Mouse (Mus musculus) right cerebral cortex, postnatal 10 days (tissue): ENCODE data around the gene Cdkn1b.

Source experiments
- DNase-seq, 2 experiments: peaks; one replicate each; pipeline ENCODE4 v3.0.0; 2021; ENCODE audit warnings: low spot score in 2 of 2

The Cdkn1b gene

DNA sequence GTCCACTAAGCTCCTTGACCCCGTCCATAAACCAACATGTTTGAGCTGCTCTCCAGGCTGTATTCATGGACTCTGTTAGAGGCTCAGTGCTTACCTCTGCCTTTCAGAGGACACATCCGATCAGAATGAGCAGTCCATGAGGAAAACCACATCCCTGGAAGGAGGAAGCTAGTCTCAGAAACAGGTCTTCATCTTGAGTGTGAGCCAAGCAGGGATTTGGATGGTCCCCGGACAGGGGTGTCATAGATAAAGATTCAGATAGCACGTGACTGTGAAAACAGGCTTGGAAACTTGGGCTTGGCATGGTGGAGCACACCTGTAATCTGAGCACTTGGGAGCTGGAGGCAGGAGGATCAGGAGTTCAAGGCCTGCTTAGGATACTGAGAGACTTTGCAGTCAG is 9.7 kb downstream of the Cdkn1b start:
- no peak for DNase-seq

DNA sequence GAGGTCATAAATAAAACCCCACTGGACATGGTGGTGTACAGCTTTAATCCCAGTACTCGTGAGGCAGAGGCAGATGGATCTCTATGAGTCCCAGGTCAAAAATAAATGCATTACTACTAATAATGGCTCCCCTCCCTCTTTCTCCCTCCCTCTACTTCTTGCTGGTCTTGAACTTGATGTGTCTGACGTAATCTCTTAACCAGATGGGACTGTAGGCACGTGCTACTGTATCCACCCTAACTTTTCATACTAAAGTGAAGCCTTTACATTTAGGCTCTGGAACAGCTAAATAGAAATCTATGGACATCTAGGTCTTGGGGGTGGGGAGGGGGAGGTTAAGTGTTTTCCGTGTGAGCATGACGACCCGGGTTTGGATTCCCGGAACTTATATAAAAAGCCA is 10.2 kb downstream of the Cdkn1b start:
- no peak for DNase-seq

DNA sequence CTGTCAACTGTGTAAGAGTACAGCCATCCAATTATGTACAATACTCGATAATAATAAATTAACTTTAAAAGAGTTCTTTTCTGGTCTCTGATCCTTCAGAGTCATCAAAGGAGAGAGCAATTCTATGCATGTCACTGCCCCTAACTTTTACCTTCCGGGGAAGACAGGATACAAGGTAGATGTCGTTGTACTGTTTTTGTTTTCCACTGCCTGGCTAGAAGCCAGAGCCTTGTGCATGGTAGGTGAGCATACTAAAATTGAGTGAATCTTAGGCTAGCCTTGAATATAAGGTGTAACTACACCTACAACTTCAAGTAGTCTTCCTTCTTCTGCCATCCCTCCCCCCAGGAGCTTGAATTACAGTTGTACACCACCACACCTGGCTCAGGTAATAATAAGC is 10.9 kb downstream of the Cdkn1b start:
- DNase-seq: no peak

DNA sequence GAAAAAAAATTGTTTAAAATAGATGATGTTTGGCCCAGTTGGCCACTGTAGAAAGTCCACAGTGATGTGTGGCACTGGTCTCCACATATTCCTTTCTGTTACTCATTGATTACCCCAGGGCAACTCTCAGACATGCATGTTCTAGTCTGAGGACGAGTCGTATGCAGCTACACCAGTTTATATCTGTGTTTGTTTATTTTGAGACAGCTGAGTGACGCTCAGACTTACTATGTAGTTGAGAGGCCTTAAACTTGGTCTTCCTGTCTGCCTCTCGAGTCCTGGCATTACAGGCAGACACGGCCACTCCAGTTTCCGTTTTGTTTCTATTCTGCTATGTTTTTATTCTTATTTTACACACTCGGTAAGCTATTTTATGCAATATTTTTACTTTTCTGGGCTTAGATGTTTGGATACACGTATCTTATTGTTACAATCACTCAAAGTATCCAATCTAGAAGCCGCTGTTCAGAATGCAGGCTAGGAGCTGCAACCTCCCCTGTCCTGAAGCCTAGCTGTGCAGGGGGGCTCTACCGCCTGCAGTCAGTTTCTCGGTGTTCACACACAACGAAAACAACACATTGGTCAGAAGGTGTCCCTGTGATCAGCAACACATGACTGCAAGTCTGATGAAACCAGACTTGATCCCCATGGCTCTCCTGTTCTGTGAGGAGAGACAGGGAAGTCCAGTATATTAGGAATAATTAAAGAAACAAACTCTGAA is 12.4 kb downstream of the Cdkn1b start:
- DNase-seq: no peak

DNA sequence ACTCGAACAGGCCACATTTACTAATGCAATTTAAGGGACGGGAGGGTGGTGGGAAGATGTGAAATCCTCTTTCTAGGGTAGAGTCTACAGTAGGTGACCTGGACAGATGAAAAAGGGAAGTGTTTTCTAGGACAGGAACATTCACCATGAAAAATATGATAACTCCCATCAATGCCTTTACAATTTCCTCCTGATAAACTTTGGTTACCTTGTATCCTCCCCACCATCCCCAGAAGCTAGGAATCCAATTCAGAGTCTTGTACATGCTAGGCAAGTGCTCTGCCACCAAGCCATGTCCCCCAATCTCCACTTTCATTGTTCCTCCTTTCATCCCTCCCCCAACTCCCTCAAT is 13.0 kb downstream of the Cdkn1b start:
- DNase-seq: no peak

DNA sequence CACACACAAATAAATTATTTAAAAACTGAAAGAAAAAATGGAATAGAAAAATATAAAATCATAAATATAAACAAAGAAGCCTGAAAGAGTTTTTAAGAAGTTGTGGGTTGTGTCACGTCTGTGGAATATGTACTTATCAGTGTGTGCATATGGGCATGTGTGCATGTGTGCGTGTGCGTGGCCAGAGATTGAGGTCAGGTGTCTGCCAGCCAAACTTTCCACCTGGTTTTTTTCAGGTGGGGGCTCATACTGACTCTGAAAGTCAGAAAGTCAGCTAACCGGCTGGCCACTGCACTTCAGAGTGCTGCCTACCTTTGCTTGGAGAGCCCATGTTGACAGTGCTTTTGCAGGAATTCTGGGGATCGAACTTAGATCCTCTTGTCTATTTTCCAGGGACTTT is 14.1 kb downstream of the Cdkn1b start:
- DNase-seq: no peak

DNA sequence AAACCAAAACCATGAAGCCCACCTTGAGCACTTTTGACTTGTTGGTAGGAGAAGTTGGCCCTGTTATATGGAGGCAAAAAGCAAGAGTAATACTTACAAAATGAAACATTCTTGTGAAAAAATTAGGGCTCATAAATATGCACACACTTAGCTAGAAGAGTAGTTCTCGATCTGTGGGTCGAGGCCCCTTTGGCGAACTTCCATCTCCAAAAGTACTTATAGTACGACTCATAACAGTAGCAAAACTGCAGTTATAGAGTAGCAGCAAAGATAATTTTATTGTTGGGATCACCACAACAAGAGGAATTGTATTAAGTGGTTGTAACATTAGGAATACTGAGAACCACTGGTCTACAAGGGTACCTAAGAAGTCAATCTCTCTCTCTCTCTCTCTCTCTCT is 19.6 kb downstream of the Cdkn1b start:
- DNase-seq: no peak

DNA sequence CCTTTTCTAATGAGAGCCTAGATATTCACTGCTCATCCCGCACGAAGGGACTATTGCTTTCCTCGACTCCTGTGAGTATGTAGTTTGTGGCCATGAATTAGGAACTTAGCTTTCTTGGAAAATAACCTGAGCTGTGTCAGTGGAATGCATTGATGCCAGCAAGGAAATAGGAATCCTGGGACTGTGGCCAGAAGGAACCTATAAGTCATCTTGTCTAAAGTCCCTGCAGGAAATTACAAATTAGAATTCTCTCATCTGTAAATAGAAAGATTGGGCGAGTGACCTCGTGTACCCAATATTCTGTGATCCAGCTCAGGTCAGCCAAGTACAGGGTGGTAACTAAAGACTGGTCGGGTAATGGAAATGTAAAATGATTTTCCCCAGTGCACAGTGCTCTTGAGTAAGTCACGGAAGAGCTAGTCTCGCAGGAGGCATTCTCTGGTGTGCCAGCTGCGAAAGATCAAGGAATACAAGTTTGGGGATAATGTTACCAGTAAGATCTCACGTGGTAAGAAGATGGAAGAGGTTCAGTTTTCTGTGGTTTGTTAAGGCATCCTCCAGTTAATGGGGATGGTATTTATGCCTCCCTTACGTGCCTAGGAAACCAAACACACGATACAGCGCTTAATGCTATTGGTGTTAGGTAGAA is 23.7 kb downstream of the Cdkn1b start:
- DNase-seq: no peak

DNA sequence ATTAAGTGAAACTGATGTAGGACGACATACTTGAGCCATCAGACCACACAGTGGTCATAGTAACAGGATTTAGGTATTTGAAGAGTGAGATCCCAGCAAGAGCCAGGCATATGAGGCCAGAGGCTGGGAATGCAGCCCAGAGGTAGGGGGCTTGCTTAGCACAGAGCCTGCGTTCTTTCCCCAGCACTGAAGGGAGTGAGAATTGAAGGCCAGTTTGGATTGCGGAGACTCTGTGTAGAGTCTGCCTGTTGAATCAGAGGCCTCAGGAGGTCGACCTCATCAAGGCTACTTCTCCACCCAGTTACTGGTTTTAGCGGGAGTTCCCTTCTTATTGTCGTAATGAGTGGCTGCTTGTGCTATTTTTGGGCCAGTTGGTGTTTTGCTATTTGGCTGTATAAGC is 25.9 kb downstream of the Cdkn1b start:
- DNase-seq: no peak

DNA sequence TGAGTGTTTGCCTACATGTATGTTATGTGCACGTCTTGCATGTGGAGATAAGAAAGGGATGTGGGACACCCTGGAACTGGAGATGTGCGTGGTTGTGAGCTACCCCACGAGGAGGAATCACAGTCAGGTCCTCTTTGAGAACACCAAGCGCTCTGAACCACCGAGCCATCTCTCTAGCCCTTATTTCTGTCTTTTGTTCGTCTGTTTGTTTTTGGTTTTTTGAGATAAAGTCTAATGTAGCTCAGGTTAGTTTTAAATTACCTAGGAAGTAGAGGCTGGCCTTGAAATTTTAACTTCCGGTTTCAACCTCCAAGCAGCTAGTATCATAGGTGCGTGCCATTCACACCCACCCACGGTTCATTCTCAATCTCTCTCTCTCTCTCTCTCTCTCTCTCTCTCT is 26.7 kb downstream of the Cdkn1b start:
- no peak for DNase-seq

DNA sequence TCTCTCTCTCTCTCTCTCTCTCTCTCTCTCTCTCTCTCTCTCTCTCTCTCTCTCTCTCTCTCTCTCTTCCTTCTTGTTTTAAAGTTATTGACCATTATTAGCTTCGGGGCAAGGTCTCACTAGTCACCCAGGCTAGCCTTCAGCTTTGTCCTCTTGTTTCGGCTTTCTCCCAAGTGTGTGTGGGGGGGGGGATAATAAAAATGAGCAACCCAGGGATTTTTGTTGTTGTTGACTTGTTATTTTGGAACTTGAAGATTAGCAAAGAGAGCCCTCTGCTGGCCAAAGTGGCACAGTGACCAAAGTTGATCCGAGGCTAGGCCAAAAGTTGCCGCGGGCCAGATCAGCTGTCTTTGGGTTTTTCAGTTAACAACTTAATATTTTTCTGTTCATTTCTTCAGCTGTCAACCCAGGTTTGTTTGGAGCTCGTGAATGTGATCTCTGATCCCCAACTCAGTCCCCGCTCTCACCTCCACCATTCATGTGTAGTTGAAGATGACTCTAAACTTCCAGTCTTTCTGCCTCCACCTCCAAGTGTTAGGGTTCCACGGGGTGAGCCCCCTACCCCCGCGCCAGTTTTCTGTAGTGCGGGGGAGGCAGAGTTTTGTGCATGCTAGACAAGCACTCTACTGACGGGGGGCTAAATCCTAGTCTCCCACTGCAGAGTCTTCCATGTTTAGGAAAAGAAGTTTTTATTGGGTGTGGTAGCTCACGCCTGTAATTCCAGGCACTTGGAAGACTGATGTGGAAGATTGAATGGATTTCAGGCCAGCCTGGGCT is 27.3 kb downstream of the Cdkn1b start:
- DNase-seq: peak; percentile 53 to 72

DNA sequence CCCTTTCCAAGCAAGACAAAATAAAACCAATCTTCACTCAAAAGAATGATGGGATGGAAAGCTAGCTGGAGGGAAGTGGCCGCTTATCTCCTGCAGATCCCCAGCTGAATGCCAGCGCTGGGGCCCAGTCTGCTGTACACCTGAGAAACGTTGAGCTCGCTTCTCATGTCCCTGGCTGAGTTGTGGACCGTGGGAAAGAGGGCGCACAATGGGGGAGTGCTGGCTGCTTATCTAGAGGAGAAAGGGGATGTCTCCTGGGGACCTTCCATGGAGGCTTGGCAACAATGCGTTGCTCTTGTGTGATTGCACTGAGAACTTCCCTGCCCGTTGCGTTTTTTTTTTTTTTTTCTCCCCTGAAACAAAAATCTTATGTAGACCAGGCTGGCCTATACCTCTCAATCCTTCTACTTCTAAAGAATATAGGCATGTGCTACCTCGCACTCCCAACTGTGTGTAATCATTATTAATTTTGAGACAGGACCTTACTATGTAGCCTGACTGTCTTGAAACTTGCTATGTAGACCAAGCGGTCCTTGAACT is 28.4 kb downstream of the Cdkn1b start:
- no peak for DNase-seq

DNA sequence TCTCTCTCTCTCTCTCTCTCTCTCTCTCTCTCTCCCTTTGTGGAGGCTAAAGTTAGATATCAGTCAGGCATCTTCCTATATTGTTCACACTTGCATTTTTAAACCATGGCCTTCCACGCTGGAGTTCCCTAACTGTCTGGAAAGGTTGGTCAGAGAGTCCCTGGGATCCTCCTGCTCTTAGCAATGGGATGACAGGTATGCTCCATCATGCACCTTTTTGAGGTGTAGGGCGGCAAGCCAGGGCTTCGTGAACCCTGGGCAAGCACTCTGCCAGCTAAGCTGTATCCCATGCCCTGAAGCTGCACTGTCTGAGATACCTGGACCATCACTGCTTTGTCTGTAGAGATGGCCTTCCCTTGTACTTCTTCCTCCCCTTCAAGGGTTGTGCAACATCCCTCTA is 29.0 kb downstream of the Cdkn1b start:
- no peak for DNase-seq

DNA sequence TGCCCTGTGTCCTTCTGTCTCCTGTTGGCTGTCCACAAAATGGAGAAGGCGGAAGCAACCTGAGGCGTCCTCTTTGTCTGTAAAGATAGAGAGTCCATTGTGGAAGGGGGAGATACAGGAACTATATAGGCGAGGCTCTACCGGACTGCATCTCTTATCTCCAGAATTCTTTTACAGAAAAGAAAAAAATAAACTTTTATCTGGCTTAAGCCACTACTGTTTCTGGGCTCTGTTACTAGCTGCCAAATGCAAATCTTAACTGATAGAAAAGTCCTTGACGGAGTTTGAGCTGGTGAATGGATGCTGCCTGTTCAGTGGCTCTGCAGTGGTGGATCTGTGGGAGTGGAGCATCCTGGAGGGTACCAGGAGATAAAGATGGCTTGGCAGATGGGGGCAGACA is 31.2 kb downstream of the Cdkn1b start:
- no peak for DNase-seq

DNA sequence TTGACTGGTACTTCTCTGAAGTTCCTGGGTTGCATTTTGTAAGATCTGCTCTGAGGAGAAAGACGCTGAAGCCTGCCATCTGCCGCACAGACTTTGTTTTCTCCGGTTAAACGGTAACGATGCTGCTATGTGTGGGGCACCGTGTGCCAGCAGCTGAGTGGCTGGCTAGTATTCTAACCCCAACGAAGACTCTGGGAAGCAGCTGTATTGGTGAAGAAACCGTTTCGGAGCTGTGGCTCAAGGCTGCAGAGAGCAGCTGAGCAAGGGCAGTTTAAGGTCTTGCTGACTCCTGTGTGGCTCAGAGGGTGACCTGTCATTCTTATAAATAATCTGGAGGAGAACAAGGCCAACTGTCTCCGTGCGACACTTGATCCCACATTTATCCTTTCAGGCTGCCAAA is 33.8 kb downstream of the Cdkn1b start:
- DNase-seq: peak; percentile 49

DNA sequence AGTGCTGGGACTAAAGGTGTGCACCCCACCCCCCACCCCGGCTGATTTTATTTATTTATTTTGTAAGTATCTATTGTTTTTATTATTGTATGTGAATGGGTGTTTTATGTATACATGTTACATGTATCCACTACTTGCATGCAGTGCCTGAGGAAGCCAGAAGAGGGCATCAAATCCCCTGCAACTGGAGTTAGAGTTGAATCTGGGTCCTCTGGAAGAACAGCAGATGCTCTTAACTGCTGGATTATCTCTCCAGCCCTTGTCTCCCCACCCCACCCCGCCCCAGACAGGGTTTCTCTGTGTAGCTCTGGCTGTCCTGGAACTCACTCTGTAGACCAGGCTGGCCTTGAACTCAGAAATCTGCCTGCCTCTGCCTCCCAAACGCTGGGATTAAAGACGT is 36.2 kb downstream of the Cdkn1b start:
- DNase-seq: no peak

DNA sequence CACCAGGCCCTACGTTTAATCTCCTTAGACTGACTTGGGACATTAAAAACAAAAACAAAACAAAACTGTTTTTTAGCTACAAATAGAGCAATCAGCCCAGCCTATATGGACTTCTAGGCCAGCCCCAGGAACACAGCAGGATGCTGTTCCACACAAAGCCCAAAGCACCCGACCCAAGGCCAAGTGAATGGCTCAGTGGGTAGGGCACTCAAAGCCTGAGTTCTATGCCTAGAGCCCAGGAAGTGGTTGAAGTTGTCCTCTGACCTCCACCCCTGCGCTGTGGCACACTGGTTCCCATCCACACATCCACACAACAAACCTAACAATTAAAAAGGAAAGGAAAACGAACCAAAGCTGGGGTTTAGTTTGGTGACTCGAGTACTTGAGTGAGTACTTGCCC is 41.1 kb downstream of the Cdkn1b start:
- no peak for DNase-seq

DNA sequence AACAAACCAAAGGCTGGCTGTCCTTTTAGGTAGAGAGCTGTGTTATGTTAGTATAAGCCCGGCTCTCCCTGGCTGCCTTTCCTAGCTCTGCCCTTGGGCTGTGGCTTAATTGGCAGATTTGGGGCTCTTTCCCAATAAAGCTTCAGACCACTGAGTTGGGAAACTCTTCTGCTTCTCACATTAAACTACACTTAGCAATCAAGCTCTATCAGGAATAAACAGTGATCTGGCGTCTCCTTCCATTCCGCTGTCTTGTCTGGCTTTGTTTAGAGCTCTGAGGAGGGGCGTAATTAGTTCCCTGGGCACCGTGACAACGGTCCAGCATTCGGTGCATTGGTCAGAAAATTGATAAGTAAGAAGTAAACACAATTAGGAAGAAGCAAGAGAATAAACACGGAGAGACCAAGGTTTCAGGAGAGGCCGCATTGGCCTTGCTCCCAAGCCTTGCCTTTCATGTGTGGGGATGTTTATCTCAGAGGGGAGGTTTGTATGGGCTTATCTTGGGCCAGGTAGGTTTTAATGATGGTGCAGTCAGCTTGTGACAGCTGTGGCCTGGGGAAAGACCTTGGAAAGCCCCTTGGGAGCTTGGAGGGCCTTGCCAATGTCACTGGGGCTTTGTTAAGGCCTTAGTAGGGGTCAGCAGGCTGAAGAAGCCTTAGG is 41.8 kb downstream of the Cdkn1b start:
- no peak for DNase-seq

DNA sequence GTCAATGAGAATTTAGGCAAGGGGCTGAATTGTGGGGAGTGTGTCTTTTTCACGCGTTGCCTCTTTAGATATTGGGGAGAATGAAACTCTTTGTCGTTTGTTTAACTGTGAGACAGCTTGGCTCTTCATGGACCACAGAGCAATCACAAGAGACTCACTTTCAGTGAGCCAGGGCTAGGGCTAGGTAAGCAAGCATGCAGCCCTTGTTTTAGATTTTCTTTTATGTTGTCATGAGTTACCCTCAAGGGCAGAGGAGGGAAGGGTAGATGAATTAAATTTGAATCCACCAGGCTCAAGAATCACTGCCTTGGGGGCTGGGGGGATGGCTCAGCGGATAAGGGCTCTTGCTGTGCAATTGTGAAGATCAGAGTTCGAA is 42.3 kb downstream of the Cdkn1b start:
- DNase-seq: no peak

DNA sequence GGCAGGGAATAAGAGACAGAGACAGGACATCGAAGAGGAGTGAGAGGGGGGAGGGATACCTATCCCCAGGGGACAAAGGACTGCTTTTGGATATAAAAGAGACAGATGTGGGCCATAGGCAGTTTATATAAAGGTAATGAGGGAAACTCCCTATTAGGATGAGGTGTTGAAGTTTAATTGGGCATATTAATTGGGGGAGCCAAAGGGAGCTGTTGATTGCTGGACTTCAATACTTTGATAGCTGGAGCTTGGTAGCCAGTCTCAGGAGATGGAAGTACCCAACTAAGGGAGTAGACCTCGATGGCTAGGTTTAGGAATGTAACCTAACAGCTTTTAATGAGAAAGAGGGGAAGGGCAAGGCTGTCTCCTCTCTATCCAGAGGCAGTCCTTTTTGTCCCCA is 43.7 kb downstream of the Cdkn1b start:
- DNase-seq: no peak

DNA sequence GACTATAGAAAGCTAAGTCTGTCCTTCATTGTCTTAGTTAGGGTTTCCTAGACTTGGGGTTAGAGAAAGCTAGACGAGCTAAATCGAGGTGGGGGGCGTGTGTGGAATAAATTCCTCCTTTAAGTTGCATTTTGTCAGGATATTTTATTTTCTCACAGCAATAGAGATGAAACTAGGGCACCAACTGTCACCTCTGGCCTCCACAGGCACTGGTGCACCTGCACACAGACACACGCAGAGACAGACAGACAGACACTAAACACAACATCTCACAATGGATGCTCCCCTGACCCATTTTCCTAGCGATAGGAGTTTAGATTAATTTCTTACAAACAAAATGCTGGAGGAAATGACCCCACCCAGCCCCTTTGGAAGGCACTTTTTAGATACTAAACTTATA is 46.5 kb downstream of the Cdkn1b start:
- DNase-seq: no peak

DNA sequence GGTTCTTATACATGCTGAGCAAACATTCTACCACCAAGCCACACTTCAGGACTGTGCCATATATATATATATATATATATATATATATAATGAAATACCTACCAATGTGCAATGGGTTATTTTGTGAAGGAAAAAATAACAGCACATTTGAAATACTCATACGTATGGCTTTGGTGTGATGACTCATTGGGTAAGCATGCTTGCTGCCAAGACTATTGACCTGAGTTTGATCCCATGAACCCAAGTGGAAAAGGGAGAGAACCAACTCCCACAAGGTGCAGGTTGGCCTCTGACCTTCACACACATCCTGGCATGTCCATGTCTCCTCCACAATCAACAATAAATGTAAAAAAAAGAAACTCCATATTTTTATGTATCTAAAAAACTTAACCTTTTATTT is 48.1 kb downstream of the Cdkn1b start:
- no peak for DNase-seq
